Mouse (Mus musculus) cerebellum, postnatal 36 days (tissue): Measurements from ENCODE around the gene Kcnq1.

ENCODE experiments used
- DNase-seq, 2 experiments: peaks; one replicate each; pipeline ENCODE4 v3.0.0; 2021 to 2022; ENCODE audit warnings: mixed read lengths in 2 of 2

The Kcnq1 gene

DNA sequence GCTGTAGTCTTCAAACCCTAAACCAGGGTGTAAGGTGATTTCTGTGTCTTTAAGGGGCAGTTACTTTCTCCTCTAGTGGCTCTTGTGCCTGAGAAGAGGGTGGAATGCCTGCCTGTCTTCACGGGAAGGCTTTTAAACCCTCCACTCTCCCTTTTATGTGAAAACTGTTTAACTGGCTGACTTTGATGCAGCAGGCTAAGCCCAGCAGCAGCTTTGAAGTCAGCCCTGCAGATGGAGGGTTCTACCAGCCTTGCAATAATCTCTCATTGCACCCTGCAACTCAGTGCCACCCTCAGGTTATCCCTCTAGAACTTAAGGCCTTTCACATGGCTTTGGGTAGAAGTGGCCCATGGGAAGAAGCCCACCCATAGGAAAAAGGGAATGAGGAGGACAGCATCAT lies 178.7 kb downstream of the Kcnq1 start:
- DNase-seq, result no peak

DNA sequence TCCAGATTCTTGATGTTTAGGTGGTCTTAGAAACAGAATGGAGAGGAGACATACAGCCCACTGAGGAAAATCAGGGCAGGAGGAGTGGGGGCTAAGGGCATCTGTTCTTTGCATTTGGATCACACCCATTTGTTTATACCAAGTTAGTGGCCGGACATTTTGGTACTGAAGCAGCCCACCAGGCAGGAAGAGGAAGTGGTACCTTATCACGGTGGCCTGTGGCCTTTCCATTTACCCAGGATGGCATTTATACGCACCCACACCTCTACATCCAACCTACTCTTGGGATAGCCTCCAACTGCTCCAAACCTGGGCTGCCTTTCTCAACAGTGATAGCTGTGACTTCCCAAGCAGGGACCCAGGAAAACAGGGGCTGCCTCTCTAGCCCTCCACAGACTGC lies 179.3 kb downstream of the Kcnq1 start:
- no peak for DNase-seq

DNA sequence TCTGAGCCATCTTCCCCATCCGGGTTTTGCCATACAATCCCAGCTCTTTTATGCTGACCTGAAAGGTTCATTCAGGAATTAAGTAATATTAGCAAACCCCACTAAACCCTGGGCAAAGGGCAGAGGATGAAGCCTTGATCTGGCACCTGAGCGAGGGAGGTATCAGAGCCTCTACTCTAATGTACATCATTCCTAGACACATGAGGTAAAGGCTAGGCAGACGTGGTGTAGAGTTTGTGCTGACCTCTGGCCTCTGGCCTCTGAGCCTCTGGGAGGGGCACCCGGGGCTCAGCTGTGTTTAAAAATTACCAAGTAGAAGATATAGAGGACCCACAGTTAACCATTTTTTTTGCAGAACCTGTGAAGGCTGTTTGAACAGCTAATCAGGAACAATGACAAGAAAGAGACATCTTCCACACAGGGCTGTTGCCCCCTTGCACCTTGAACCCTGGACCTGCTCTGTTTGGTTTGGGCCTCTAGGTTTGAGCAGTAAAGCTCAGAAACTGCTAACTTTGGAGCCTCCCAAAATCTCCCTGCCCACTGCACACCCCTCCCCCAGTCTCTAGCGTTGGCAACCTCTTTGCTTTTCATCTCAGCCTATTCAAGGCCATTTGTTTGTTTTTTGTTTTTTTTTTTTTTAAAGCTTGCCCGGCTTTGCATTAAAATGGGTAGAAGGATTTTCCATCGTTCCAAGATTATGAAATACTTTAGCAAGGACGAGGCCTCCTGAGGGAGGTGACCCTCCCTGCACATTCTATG lies 180.5 kb downstream of the Kcnq1 start:
- DNase-seq, result no peak

DNA sequence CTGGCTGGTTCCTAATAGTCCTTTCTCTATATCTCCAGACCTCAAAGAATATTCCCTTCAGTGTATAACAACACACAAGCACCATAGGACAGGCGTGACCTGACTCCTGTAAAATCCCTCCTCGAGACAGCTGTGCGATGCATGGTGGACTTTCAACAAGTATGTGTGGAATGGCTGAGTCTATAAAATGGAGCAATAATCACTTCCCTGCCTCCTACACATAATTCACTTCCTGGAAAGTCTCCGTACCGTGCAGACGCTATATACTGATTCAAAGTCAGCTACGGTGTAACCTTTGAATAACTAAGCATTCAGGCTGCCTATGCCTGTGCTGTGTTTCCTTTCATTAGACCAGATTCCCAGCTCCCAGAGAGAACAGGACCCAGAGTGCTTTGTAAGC lies 182.0 kb downstream of the Kcnq1 start:
- DNase-seq, result no peak

DNA sequence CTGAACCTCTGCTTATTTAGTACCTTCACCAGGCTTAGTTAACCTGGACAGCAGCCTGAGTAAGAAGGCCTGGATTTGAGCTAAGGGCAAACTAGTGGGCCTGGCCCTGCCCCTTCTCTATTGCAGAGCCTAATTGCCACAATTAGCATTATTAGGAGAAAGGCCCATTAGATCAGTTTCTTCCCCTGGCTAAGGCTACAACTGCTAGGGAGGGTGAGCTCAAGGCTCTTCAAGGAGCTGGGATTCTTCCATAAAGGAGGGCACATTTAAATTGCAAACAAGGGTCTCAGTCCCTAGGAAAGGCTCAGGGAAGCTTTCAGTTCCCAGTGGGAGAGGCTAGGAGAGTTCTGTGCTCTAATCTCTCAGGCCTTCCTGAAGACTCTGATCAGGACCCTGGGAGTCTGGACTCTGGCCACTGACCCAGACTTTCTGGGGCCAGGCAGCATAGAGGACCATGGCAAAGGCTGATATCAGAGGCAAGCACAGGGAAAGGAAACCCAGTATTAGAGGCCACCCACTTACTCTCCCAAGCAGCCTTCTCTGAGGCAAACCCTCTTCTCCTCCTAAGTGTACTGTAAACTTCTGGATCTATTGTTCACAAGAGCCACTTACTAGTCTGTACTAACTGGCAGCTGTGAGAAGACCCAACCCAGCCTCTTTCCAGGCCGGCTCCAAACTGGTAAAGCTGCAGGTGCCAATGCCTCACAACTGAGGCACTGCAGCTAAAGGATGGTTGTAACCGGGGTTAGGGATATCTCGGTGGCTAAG lies 183.1 kb downstream of the Kcnq1 start:
- no peak for DNase-seq

DNA sequence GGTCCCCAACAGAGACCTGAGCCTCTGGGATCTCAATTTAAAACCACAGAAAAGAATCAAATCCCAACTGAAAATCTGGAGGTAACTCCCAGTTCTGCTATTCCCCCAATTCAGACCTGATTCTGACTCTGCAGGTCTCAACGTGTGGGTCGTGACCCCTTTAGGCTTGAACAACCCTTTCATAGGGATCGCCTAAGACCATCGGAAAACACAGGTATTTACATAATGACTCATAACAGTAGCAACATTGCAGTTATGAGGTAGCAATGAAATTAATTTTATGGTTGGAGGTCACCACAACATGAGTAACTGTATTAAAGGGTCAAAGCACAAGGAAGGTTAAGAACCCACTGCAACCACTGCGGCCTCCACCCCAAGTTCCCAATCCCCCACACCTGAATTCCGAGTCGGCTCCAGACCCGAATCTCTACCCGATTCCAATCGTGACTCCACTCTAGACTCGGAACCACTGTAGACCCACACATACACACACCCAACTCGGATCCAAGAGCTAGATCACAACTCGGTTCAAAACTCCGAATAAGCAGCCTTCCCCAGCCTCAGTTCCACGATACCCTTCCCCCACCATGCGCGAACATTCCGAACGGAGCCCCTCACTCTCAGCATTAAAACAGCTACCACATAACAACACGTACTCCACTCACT lies 188.7 kb downstream of the Kcnq1 start:
- no peak for DNase-seq

DNA sequence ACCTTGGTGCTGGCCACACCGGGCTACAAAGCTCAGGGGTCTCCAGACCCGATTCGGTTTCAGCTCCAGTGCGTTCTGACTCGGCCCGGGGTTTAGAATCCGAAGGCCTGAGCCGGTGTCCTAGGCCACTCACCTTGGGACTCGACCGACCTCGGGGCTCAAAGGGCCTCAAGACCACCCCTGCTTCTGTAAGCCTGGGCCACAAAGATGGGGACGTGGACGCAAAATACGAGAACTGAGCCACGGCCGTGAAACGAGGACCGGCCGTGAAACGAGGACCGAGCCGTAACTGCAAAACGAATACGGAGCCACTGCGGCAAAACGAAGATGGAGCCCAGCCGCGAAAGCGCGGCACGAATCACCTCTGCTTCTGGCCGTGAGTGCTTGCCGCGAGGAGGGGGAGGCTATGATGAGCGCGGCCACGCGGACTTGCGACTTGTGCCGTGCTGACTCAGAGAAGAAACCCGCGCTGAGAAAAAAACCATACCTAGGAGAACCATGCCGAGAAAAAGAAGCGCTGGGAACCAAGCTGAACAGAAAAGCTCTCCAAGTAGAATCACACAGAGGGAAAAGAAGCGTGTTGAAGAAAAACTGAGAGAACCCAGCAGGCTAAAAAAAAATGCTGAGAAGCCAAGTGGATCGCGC lies 189.3 kb downstream of the Kcnq1 start:
- DNase-seq, result peak; percentile 25 to 33

DNA sequence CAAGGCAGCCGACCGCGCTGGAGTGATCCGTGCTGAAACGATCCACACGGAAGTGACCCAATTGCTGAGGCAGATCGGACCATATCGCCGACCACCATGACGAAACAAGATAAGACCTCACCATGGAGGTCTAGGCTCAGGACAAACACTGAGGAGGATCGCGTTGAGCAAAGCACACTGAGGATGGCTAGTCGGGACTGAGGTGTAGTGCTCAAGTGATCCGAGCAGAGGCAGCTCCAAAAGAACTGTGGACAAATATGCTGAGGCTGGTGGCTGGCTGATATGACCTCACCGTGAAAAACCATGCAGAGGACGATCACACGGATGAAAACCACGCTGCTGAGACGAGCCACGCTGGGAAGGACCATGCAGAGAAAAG lies 189.8 kb downstream of the Kcnq1 start:
- DNase-seq, result peak in 1 of 2 experiments; percentile 4

DNA sequence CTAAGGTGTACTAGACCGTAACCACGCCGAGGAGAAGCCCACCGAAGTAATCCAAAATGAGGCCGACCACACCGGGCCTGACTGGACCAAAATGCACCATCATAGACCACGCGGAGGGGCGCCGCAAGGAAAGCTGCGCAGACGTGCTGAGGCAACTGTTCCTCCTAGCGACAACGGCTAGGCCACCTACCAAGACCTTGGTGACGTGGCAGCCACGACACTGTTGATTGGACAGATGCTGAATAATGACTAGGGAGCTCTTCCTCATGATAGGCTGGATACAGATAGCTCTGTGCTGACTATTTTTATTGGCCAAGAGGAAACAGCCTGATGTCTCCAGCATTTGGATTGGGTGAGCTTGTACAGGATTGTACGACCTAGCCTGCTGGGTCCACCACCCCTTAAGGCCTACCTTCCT lies 190.2 kb downstream of the Kcnq1 start:
- DNase-seq, result peak; percentile 82 to 96

DNA sequence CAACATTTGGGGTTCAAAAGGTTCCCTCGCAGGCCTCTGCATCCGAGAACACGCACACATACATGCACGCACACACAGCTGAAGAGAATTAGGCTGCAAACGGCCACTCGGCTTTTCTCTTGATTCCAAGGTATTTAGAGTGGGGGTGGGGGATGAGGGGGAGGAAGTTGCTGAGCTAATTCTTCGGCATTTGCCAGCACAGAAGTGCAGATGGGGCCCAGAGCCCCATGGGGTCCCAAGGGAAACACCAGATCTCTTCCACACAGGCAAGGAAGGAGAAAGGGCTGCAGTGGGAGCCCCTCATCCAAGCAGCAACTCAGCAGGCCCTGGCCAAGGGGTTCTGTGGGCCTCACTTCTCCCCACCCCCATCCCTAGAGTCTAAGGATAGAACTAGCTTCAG lies 193.9 kb downstream of the Kcnq1 start:
- DNase-seq, result no peak

DNA sequence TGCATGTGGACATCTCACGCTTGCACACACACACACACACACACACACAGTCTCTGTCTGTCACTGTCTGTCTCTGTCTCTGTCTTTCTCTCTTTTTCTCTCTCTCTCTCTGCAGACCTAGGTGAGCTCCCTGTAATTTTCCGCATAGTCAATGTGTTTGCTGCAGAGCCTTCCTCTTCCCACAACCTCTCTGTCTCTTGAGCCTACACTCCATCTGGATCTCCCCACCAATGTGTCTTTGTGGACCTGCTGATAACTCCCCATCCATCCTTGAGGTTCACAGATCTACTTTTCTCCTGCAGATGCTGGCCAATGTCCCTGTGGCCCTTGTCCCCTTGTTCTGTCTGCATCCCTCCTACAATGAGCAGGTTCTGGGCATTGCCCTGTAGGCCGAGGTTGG lies 194.5 kb downstream of the Kcnq1 start:
- DNase-seq, result no peak

DNA sequence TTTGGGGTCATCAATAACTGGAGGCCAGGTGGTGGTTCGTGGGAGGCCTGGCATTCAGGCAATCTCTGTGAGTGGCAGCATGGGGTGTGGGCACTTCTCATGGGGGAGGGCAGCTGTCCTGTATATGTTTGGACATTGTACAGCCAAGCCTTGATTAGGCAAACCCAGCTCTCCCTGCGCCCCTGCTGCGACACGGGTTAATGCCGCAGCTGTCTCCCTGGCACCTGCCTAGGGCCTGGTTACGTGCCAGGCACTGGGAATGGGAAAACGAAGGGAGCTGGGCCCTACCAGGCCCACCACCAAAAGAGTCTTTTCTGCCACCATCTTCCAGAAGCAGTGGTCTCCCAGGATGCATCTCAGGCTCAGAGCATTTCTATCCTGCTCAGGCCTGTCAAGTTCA lies 196.0 kb downstream of the Kcnq1 start:
- DNase-seq, result peak in 1 of 2 experiments; percentile 7

DNA sequence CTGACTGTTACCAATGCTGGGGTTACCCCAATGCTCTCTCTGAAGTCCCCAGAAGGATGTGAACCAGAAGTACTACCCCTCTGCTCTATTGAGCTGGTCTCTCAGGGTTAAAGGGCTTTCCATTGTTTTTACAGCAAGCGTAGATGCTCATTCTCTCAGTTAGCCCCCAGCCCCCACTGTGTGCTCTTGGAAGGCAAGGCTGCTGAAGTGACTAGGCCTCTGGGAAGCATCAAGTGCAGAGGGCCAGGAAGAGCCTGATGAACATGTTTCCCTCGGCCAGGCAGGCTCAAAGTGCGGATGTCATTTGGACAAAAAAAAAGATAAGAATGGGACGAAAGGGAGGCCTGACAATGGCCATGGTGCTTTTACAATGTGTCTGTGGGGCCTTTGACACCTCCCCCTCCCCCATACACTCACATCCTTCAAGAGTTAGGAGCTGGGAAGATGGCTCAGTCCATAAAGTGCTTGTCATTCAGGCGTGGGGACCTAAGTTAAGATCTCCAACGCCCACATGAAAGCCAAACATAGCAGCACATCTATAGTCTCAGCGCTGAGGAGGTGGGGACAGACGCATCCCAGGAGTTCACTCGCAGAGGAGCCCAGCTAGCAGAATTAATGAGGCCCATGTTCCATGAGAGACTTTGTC lies 196.6 kb downstream of the Kcnq1 start:
- DNase-seq, result no peak

DNA sequence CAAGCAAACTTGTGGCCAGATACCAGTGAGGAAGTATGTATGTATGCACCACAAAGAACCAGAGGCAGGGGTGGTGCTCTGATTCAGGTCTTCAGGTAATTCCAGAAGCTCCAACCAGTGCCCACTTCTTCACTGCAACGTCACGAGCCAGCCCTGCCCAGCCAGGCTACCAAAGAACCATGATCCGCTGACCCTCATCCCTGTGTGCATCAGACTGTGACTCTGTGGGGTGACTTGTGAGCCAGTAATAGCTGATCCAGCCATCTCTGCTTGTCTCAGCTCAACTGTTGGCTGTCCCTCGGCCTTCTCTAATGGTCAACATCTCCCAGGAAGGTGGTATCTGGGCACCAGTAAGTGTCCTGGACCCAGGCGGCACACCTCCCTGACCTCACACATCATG lies 197.4 kb downstream of the Kcnq1 start:
- DNase-seq, result no peak

DNA sequence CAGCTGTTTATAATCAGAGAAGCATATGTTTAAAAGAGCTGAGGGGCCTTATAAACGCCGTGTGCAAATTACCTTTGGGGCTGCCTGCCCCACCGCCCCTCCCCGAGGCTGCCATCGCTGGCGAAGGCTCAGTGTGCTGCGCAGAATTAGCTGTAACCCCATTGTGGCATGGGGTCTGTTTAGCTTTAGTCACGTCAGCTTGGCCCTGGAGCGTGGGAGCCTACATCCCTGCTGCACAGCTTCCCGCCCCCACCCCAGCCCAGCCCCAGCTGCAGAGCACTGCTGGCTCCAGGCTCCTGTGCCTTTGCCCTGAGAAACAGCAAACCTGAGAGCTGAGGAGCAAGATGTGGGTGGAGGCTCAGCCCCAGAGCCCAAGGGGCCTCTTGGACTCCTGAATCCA lies 199.6 kb downstream of the Kcnq1 start:
- no peak for DNase-seq

DNA sequence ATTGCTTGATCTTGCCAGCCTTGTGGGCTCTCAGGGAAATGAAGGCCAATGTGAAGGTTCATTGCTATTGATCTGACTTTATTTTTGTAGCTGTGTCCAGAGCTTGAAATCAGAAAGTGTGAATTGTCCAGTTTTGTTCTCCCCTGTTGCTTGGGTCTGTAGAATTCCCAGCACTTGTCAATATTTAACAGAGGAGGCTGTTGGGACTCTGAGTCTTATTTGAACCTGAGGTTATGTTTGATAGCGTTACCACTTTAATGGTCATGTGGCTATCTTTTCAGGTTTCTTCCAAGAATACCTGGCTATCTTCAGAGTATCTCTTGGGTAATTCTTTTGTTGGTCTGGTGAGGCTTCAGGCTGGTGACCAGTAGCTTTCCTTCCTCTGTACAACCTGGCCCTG lies 201.8 kb downstream of the Kcnq1 start:
- no peak for DNase-seq

DNA sequence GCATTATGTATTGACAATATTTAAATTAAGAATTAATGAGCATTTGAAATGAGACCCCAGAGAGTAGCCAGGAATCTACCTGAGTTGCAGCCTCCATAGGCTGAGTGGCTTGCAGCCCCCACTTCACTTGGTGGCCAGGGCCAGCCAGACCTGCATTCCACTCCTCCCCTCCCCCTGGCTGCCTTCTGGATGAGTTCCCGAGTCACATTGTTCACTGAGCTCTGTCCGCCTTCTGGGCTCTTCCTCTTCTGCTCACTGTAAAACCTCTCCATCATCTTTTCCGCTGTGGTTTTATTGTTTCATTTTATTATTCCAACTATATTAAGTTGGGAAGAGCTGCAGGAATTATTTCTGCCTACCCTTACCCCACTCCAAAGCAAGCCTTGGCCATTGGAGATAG lies 204.1 kb downstream of the Kcnq1 start:
- DNase-seq, result no peak

DNA sequence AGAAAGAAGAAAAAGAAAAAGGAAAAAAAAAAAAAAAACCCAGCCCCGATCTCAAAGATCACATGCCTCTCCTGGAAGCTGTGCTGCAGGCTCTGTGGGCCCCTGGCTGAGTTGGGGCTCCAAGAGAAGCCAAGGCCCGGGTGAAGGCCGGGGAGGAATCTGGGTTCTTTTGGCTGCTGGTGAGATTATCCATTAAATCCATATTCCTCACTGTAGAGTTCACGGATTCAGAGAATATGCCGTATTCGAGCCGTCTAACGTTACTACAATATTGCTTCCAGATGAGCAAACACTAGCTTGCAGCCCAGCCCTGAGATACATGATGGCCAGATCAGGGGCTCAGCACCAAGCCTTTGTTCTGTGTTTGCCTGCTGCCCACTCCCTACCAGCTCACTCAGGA lies 204.7 kb downstream of the Kcnq1 start:
- DNase-seq, result no peak

DNA sequence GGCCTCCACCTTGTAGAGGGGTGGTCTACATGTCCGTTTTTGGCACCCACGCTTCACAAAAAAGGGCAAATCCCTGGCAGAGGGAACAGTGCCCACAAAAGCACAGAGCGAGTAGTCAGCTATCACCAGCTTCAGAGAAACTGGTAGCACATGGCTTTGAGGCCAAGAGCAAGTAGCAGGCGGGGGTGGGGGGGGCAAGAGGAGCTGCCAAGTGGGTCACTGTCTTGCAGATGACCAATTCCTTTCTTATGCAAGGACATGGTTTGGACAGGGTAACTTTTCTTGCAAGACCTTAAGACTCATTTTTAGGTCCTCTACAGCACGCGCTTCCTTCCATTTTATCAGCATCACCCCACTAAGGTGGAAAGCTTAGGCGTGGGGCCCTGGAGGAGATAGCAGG lies 205.3 kb downstream of the Kcnq1 start:
- no peak for DNase-seq

DNA sequence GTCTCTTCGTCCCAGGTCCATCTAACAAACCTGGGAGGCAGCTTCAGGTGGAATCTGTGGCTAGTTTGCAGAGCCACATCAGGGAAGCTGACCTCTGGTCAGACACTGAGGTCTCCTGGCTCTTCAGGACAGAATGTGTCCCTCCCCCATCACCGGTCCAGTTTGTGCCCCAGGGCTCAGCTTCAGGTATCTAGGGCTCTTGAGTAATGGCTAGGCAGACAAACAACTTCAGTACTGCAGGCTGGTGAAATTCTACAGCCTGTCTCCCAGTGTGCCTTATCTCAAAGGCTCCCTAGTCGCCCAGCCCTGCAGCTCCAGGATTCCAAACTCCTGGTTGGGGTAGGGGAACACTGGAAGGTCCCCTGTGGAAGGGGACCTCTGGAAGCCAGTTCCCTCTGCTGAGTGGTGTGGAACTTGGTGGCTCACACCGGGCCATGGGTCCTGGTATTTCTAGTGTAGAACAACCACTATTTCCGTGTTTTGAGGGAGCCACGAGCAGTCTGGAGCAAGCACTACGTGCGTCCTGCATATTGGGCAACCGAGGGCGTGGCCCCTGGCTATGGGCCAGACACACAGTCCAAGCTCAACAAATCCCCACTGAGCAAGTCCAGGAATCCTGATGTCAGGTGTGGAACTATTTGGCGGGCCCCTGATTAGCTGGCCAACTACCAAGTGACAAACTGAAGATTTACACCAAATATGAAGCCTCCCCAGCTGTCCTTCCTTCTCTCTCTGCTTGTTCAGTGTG lies 207.6 kb downstream of the Kcnq1 start:
- no peak for DNase-seq

DNA sequence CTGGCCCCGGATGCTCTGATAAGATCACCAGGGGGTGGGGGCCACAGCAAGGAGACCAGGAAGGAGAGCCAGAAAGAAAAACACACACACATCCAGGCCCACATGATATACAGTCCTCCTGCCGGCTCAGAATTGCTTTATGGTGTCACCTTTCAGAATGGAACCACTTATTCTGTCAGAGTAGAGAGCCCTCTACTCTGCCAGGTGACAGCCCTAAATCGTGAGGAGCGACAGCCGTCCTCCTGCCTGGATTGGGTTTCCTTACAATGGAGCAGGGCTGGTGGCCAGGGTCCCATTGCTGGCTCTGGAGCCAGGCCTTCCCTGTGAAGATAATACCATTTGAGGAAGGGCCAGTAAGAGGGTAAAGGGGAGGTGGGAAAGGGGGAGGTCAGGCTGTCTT lies 212.3 kb downstream of the Kcnq1 start:
- DNase-seq, result no peak

DNA sequence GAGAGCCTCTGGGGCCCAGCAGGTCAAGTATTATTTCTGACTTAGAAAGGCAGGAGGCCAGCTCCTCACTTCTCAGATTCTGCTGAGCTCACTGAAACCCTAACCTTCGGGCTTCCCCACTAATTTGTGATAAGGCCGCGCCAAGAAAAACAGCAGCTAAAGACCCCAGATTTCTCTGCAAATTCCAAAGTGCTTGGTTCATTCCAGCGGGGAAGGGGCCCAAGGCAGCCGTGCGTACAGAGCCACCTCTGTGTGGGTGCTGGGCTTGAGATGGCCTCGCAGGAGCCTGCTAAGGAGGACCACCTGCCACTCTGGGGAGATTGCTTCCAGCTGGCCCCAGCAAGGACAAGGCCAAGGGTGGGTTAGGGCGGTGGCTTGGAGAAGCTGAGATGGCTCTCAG lies 214.2 kb downstream of the Kcnq1 start:
- no peak for DNase-seq
